Mouse (Mus musculus) cerebellum, adult 2 months (tissue): Measurements from ENCODE around the gene Nxpe5. TPM values are rescaled to one million over a fixed set of nuclear protein-coding genes. Genes with fewer than 3 reads are reported as not detected.
"Not testable (repeated sequence)": the region's sequence is repeated elsewhere in the genome, so short reads cannot be mapped to it uniquely, and the experiment has no call there.

Experiments used
- DNase-seq, 2 experiments: peaks; one replicate each; pipeline ENCODE4 v3.0.0; 2021
- H3K27ac ChIP-seq: fragments of 200-500 bp; 2 replicates; pipeline ENCODE4 v1.5.1; 2012; ENCODE audit warnings: low read length, control low read depth, inconsistent platforms; ENCODE audit not compliant: insufficient read depth
- H3K27me3 ChIP-seq: fragments of 200-500 bp; 2 replicates; pipeline ENCODE4 v1.6.1; 2012; ENCODE audit warnings: inconsistent platforms, mild to moderate bottlenecking, low read length, moderate library complexity; ENCODE audit not compliant: control insufficient read depth, insufficient read depth
- H3K4me1 ChIP-seq: fragments of 200-500 bp; 2 replicates; pipeline ENCODE4 v1.6.1; 2011; ENCODE audit warnings: low read length; ENCODE audit not compliant: control insufficient read depth, insufficient read depth
- H3K4me3 ChIP-seq: fragments of 200-500 bp; replicated peaks from 2 replicates; pipeline ENCODE3; 2011; ENCODE audit warnings: mild to moderate bottlenecking, low read depth, low read length, control low read depth; ENCODE audit not compliant: insufficient read depth
- CTCF ChIP-seq: fragments of 200-500 bp; IDR thresholded peaks from 2 replicates; pipeline ENCODE4 v1.5.1; 2011; ENCODE audit warnings: low read depth, mild to moderate bottlenecking, control low read depth, low read length, moderate library complexity, borderline replicate concordance; ENCODE audit not compliant: insufficient read depth
- POLR2A ChIP-seq: fragments of 200-500 bp; IDR thresholded peaks from 2 replicates; pipeline ENCODE4 v1.6.1; 2011; ENCODE audit warnings: low read length, control low read depth, borderline replicate concordance; ENCODE audit not compliant: insufficient read depth
- WGBS: fragments of 180-500 bp; shearing (Covaris S2); methylation state at CpG from one replicate; pipeline ENCODE4 v1.1.7; 2018; 5-methylcytosine and 5-hydroxymethylcytosine counted together
- polyA plus RNA-seq: library from polyadenylated mRNA; depleted of rRNA; stranded (reverse); fragments of >200 nt; gene quantifications from 2 replicates; pipeline ENCODE4 v1.2.3, GENCODE M21; 2012

Nxpe5 gene
- polyA plus RNA-seq, 1 experiment: not detected

GRCm38 (mm10) chr5:138202086-138202485 is 23.6 kb upstream of the Nxpe5 start:
- Histone ChIP-seq H3K4me3 (no peak overlapping the region), H3K4me1 (peaks cover 6% of the 10 kb centered on the region), H3K27me3 (no peaks in the 10 kb centered on the region), H3K27ac (no peak overlapping the region)
- 22% methylated on average over 3 of the region's 3 CpGs for WGBS
- TF ChIP-seq POLR2A (no peak), CTCF (no peak)
- peak in 1 of 2 experiments; percentile 33 for DNase-seq

GRCm38 (mm10) chr5:138207253-138207652 is 18.4 kb upstream of the Nxpe5 start:
- no peak overlapping the region for H3K27ac ChIP-seq
- 87% methylated on average over 1 of the region's 1 CpGs for WGBS
- no peak for DNase-seq
- H3K4me3 ChIP-seq: no peak overlapping the region
- H3K27me3 ChIP-seq: no peaks in the 10 kb centered on the region
- TF ChIP-seq POLR2A (no peak), CTCF (no peak)
- no peaks in the 10 kb centered on the region for H3K4me1 ChIP-seq

- H3K4me1 ChIP-seq: no peaks in the 10 kb centered on the region
- no peak for DNase-seq
- WGBS: 88% methylated on average over 4 of the region's 4 CpGs
- H3K4me3 ChIP-seq: no peak overlapping the region
- TF ChIP-seq CTCF (no peak), POLR2A (no peak)
- H3K27me3 ChIP-seq: no peaks in the 10 kb centered on the region
- H3K27ac ChIP-seq: no peak overlapping the region
Observed at GRCm38 (mm10) chr5:138207873-138208272, 17.8 kb upstream of the Nxpe5 start.

GRCm38 (mm10) chr5:138216632-138217031 is 9.1 kb upstream of the Nxpe5 start:
- H3K27me3 ChIP-seq, H3K27ac ChIP-seq, DNase-seq, H3K4me3 ChIP-seq, H3K4me1 ChIP-seq: not testable (repeated sequence)
- 90% methylated on average over 13 of the region's 13 CpGs for whole genome bisulfite sequencing

GRCm38 (mm10) chr5:138219864-138220263 is 5.8 kb upstream of the Nxpe5 start:
- Histone ChIP-seq H3K4me1 (no peaks in the 10 kb centered on the region), H3K4me3 (no peak overlapping the region), H3K27me3 (no peaks in the 10 kb centered on the region; the same call in 1 of the 2 replicates), H3K27ac (no peak overlapping the region)
- no peak for DNase-seq
- no peak for TF ChIP-seq CTCF
- TF ChIP-seq POLR2A: no peak
- 73% methylated on average over 2 of the region's 2 CpGs for WGBS

GRCm38 (mm10) chr5:138222111-138222510 is 3.6 kb upstream of the Nxpe5 start:
- H3K4me1 ChIP-seq: no peaks in the 10 kb centered on the region
- H3K27ac ChIP-seq: no peak overlapping the region
- H3K27me3 ChIP-seq: no peaks in the 10 kb centered on the region; the same call in 1 of the 2 replicates
- WGBS: 25% methylated on average over 4 of the region's 4 CpGs
- H3K4me3 ChIP-seq: no peak overlapping the region
- TF ChIP-seq POLR2A (no peak), CTCF (peak; percentile 75)
- peak; percentile 59 to 72 for DNase-seq

- no peak for TF ChIP-seq POLR2A
- TF ChIP-seq CTCF: no peak
- no peak for DNase-seq
- Histone ChIP-seq H3K27ac (no peak overlapping the region), H3K4me3 (no peak overlapping the region), H3K4me1 (no peaks in the 10 kb centered on the region), H3K27me3 (no peaks in the 10 kb centered on the region; the same call in 1 of the 2 replicates)
- WGBS: 43% methylated on average over 3 of the region's 3 CpGs
Observed at GRCm38 (mm10) chr5:138223287-138223686, 2.4 kb upstream of the Nxpe5 start.

- Histone ChIP-seq H3K27ac (no peak overlapping the region), H3K27me3 (no peaks in the 10 kb centered on the region; the same call in 1 of the 2 replicates), H3K4me1 (no peaks in the 10 kb centered on the region), H3K4me3 (no peak overlapping the region)
- DNase-seq: no peak
- TF ChIP-seq POLR2A: no peak
- no peak for TF ChIP-seq CTCF
- 71% methylated on average over 4 of the region's 4 CpGs for WGBS
Observed at GRCm38 (mm10) chr5:138226491-138226890, 793 bp downstream of the Nxpe5 start.
